Mouse (Mus musculus) testis, postnatal 14 days (tissue): ENCODE results near the gene Tmem150c.

Source experiments
- DNase-seq: peaks from one replicate; pipeline ENCODE4 v3.0.0; 2021; ENCODE audit warnings: low spot score

Tmem150c gene

DNA sequence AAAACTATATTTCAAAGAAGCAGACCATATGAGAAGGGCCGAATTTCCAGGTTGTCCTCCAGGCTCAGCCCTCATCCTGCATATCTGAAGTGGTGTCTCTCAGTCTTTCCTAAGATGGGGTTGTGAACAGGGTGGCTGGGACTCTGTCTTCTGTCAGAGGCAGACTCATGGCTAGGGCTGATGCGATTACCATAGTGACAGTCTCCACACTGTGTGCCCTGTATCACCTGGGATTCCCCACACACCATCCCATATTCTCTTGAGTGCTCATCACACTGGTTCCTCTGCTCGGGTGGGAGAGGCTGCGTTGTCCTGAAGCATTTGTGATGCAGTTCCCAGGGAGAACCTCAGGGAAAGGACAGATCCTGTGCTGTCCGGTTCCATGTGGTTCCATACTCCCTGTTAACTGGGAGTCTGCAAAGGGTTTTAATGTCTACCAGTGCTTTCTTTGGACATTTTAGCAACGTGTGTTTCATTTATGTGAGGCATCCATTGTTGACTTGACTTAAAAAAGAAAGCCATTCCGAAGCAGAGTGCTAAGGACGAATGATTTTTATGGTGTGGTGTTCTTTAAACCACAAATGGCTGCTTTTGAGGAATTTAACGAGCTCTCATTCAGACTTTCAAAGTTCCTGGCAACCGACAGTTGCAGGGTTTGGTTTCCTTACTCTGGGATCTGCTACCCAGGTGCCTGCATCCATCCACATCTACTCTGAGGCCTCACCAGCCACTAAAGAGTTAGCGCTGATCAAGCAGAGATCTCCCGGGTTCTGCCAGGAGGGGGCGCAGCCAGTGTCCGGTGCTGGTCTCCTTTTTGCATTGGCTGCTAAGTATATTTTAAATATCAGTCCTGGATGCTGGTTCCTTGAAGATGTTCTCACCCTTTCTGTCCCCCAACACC lies 7.2 kb upstream of the Tmem150c start:
- no peak for DNase-seq

- no peak for DNase-seq
Observed at GRCm38 (mm10) chr5:100163368-100163767, 3.8 kb upstream of the Tmem150c start.

GRCm38 (mm10) chr5:100162857-100163256 lies 3.2 kb upstream of the Tmem150c start:
- no peak for DNase-seq

DNA sequence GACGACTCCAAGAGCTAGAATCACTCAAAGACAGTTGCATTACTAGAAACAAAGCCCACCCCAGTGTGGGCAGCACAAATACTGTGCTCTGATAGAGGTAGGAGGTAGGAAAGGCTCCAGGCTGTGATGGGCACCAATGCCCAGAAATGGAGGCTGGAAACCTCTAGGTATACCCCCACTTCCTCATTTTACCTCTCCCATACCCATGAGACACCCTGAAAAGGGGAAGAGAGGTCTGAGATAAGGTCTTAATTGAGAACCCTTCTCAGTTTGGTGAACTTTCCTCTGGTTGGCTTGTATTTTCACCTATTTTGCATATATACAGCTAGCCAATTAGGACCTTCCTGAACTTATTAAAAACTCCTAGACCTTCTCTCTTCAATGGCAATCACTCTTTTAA lies 2.4 kb upstream of the Tmem150c start:
- DNase-seq, result no peak

DNA sequence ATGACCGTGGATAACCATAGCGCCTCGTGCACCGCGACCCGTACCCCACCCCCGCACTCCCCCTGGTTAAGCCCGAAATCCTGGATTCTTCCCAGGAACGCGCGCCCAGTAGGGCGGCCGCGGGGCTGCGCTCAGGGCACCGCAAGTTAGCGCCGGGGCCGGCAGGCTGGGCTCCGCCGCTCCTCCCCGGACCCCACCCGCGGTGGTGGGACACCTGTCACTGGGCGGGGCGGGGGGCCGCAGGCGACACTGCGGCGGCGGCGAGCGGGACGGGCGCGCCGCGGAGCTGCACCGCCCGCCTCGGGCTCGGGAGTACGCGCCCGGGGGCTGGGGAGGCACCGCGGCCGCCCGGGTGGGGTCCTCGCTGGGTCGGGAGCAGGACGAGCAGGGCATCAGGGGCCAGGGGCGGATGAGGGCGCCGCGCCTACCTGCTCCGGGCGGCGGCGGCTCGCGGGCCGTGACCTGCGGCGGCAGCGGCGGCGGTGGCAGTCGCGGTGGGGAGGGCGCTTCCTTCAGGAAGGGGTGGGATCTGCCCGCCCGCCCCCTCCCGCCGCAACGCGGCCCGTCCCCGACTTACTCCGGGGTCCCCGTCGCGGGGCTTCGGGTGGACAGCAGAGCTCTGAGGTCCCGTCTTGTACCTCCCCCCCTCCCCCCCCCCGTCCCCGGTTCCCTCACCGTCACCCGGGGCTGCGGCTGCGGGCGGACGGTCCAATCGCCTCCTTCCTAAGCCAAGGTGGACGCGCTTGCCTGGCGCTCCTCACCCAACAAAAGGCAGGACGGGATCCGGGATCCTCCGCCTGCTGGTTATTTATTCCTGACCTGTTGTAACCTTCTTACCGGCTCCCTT lies 594 bp downstream of the Tmem150c start:
- no peak for DNase-seq

GRCm38 (mm10) chr5:100158301-100158700 lies 1.3 kb downstream of the Tmem150c start:
- DNase-seq, result no peak

DNA sequence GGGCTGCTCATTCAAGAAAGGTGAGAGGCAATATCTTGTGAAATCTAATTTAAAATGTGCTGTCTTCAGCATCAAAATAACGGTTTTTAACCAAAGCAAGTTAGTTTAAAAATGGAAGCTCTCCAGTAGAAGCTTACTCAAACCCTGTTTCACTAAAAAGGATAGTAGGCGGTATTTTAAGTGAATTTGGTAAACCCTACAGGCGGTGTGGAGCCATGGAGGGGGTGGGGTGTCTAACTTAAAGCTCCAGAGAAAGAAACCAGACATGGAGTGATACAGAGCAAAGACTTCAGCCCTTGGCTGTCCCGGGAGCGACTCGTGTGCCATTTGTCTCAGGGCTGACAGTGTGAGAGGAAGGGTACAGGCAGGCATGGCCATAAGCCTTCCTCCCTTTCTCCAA lies 4.0 kb downstream of the Tmem150c start:
- no peak for DNase-seq

DNA sequence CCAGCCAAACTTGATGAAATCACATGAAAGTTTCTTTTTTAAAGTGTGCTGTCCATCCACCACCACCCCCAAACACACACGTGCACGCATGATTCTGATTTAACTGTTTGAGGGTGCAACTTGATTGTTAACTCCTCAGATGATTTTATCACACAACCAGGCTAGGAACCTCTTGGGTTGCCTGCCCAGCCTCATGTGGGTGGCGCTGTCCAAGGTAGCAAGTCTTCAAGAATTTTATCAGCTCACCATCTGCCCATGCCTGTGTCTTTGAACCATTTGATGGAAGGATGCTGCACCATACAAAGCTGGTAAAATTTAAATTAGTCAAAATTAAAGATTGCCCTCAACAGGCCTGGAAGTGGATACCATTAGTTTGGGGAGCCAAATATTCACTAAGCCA lies 9.6 kb downstream of the Tmem150c start:
- no peak for DNase-seq

DNA sequence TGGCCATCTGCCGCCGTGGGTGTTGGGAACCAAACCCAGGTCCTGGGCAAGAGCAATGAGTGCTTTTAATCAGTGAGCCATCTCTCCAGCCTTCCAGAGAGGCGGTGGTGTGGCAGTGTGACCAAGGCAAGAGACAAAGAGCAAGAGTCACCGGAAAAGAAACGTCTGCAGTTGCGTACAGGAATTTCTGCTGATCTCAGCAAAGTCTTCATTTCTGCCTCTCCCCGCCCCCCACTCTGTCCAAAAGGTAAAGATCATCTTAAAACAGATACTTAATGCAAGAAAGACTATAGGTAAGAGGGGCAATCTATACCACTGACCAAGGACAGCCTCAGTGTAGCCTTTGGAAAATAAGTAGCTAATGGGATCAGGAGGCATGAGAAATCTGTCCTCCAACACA lies 14.8 kb downstream of the Tmem150c start:
- no peak for DNase-seq

DNA sequence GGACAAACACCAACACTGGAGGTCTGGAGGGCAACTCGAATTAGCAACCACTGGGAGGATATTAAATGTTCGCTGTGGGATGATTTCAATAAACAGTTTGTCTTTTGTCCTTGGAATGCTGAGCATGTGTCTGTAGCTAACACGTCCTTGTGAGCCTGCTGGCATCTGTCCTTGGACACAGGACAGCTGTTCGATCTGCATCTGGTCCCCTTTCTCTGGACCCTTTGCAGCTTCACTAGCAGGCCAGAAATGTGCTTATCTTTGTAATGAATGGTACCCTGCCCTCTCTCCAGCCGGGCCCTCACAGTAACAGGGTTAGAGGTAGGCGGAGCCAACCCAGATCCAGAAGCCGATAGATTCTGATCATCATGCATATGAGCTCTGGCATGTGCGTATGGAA lies 32.3 kb downstream of the Tmem150c start:
- DNase-seq, result no peak

GRCm38 (mm10) chr5:100125409-100126123 lies 34.0 kb downstream of the Tmem150c start:
- DNase-seq, result no peak

GRCm38 (mm10) chr5:100124530-100124929 lies 35.1 kb downstream of the Tmem150c start:
- no peak for DNase-seq

DNA sequence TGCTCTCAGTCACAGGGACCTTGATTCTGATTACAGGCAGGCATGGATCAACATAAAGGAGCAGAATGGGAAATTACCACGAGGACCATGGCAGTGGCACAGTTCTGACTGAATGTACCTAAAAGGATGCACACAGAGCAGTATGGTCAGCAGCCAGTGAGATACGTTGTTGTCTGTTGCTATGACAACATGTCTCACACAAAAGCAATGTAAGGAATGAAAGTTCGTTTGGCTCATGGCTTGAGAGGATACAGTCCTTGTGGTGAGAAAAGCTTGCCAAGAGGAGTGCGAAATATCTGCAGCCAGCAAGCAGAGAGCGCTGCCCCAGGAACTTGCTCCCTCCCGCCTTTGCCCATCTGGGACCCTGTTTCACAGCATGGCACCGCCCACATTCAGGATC lies 36.3 kb downstream of the Tmem150c start:
- no peak for DNase-seq

DNA sequence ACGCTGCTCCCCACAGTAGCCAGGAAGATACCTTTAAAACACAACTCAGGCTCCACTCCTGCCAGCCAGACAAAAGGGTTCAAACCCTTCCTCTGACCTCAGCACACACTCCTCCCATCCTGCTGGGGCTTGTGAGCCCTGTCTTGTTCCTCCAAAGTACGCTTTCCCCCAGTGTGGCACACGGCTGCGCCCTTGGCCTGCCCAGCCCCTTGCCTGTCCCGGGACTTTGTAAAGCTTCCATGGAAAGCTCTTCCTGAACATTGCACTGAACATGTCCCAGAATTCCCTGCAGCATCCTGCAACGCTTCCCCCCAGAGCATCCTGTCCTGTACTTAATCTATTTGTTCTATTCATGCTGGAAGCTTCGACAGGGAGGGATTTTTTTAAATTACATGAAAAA lies 38.4 kb downstream of the Tmem150c start:
- DNase-seq, result no peak

- DNase-seq, result no peak
Observed at GRCm38 (mm10) chr5:100120711-100121141, 38.9 kb downstream of the Tmem150c start.

DNA sequence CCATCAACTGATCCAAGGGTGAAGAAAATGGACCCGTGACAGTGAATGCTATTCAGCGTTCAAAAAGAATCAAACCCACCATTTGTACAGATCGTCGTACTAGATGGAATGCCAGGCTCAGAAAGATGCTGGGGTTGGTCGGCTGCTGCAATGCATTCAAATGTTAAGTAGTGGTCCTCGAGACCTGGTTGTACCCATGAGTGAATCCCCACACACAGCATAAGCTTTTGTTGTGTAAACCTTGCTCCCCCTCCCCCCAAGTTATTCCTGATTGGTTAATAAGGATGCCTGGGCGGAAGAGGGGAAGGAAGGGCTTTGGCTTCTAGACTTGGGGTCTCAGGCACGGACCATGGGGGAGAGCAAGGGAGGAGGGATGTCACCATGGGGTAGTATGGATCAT lies 40.3 kb downstream of the Tmem150c start:
- DNase-seq, result no peak

DNA sequence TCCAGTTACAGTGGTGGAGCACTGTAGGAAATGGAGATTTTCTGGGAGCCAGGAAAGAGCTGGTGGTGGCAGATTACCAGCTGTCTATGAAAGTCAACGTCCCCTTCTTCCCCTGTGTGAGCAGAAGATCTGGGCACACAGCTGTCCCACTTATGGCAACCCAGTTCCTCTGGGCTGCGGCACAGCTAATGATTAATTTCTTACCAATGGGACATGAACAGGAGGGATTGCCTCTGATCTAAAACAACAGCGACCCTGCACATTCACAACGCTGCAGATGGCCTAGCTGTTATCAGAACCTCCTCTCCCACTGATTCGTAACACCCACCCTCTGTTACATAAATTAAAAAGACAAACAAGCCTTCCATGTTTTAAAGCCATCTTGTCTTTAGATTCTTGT lies 46.2 kb downstream of the Tmem150c start:
- no peak for DNase-seq

DNA sequence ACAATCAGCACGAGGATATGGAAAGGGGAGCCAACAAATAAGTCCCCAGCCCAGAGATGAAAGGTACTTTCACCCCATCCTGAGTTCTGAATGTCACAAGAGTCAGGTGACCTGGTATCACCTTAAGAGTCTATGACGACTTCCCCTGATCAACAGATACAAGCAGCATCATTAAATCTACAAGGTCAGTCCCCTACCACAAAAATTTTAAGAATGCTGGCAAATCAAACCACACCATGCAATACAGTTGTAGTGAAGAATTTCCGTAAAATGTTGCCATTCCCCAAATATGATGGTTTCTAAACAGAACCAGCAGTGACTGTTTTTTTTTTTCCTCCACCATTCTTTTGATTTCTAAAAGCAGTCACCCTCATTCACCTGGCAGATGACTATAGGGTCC lies 49.0 kb downstream of the Tmem150c start:
- DNase-seq, result no peak

DNA sequence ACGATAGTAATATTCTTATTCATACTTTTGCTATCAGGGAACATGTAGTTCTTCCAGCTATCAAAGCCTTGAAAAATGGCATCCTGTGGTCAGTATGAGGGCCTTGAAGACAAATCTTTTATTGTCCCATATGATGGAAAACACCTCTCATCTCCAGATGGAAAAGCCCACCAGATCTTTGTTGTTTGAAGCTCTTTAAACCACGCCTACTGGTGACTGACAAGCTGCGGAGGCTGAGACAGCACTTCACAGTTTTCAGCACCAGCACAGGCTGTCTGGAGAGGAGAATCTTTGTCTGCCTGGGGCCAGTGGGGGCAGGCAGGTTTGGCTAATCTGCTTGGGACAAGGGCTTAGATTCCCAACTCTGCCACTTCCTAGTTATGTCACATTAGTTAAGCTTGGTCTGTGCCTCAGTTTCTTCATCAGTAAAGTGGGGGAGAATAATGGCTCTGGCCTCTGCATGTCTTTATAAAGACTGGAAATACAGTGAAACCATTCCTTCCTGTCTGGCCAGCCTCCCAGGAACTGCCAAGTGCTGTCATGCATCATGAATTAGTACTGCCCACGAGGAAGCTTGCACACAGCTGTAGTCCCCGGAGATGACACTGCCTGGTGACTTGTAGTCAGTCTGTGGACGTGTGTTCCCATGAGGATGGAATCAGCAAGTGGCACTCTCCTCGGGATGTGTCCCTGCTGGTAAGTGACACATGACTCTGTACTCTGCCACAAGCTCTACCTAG lies 49.9 kb downstream of the Tmem150c start:
- DNase-seq, result no peak

DNA sequence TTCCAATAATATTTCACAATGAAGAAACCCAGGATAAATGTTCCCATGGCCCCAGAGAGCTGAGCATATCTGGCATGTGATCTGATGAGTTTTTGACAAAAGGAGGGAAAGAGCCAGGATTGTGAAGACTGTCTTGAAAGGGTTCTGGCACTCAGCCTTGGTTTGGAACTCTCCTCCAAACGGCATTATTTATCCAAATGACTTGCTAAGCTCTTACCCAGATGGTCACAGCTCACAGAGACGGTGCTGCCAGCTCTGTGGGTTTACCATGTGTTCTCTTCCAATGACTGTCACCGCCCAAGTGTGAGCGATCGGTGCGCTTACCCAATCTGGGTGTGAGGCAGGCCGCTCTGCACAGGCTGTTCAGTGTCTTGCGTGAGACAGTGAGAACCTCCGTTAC lies 50.7 kb downstream of the Tmem150c start:
- no peak for DNase-seq

- DNase-seq, result no peak
Observed at GRCm38 (mm10) chr5:100102395-100102794, 57.2 kb downstream of the Tmem150c start.

DNA sequence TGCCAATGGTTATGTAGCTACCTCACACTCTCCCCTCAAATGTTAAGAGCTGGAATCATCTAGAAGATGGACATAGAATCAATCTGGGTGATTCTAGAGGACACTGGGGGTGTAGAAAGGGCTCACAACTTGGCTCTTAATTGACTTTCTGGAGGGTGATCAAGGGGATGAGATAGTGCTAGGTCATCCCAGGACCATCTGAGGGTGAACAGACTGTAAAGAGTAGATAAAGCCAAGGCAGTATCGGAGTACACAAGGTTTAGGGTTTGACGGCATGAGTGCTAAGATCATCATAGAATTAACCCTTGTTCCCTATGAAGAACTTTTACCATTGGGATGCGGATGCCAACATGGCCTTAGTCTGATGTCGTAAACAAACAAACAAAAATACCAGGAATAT lies 61.6 kb downstream of the Tmem150c start:
- DNase-seq, result no peak
